Mouse (Mus musculus) lung, embryonic 14.5 days (tissue): Measurements from ENCODE around the gene Dpy19l3. TPM values are rescaled to one million over a fixed set of nuclear protein-coding genes. Genes with fewer than 3 reads are reported as not detected.

ENCODE experiments used
- ATAC-seq: fragments of 200-750 bp; cut with Nextera tagmentation; 2 replicates; pipeline ENCODE4 v1.8.0; 2017; ENCODE audit warnings: mild to moderate bottlenecking, moderate TSS enrichment, moderate library complexity; ENCODE audit not compliant: insufficient read depth
- DNase-seq: peaks from one replicate; pipeline ENCODE4 v3.0.0-alpha.2; 2015
- H3K27ac ChIP-seq: fragments of 300-500 bp; sonication (generic); 2 replicates; pipeline ENCODE4 v1.5.1; 2014; ENCODE audit warnings: low read depth, mild to moderate bottlenecking, moderate library complexity
- H3K27me3 ChIP-seq: fragments of 300-500 bp; sonication (generic); 2 replicates; pipeline ENCODE4 v1.6.1; 2014; ENCODE audit warnings: low read length, control low read depth; ENCODE audit not compliant: insufficient read depth
- H3K36me3 ChIP-seq: fragments of 300-500 bp; sonication (generic); 2 replicates; pipeline ENCODE4 v1.6.1; 2014; ENCODE audit warnings: control low read depth; ENCODE audit not compliant: insufficient read depth
- H3K4me1 ChIP-seq: fragments of 300-500 bp; sonication (generic); 2 replicates; pipeline ENCODE4 v1.6.1; 2014; ENCODE audit warnings: antibody characterized with exemption, control low read depth; ENCODE audit not compliant: insufficient read depth
- H3K4me2 ChIP-seq: fragments of 300-500 bp; sonication (generic); 2 replicates; pipeline ENCODE4 v1.6.1; 2014; ENCODE audit warnings: mild to moderate bottlenecking
- H3K4me3 ChIP-seq: fragments of 300-500 bp; sonication (generic); 2 replicates; pipeline ENCODE4 v1.5.1; 2014; ENCODE audit warnings: low read depth, low read length
- H3K9ac ChIP-seq: fragments of 300-500 bp; sonication (generic); 2 replicates; pipeline ENCODE4 v1.6.1; 2014
- H3K9me3 ChIP-seq: fragments of 300-500 bp; sonication (generic); 2 replicates; pipeline ENCODE4 v1.6.1; 2016; ENCODE audit warnings: low read depth, low read length, control low read depth
- CTCF ChIP-seq: IDR thresholded peaks from 2 replicates; pipeline ENCODE4 v1.5.1; 2016; ENCODE audit warnings: antibody characterized with exemption, low read depth
- WGBS: fragments of 180-500 bp; shearing (Covaris S2); extraction: QIAGEN DNeasy Blood & Tissue Kit; methylation state at CpG from one replicate; pipeline ENCODE4 v1.1.7; 2014; 5-methylcytosine and 5-hydroxymethylcytosine counted together
- polyA plus RNA-seq: library from polyadenylated mRNA; unstranded; fragments of >200 nt; fragmentation: Nextera tagmentation; extraction: Ambion mirVana; gene quantifications from 2 replicates; pipeline ENCODE4 v1.2.1, GENCODE M21; 2014

Gene Dpy19l3
- polyA plus RNA-seq = 36.1 and 39.4 TPM in 2 replicates

DNA sequence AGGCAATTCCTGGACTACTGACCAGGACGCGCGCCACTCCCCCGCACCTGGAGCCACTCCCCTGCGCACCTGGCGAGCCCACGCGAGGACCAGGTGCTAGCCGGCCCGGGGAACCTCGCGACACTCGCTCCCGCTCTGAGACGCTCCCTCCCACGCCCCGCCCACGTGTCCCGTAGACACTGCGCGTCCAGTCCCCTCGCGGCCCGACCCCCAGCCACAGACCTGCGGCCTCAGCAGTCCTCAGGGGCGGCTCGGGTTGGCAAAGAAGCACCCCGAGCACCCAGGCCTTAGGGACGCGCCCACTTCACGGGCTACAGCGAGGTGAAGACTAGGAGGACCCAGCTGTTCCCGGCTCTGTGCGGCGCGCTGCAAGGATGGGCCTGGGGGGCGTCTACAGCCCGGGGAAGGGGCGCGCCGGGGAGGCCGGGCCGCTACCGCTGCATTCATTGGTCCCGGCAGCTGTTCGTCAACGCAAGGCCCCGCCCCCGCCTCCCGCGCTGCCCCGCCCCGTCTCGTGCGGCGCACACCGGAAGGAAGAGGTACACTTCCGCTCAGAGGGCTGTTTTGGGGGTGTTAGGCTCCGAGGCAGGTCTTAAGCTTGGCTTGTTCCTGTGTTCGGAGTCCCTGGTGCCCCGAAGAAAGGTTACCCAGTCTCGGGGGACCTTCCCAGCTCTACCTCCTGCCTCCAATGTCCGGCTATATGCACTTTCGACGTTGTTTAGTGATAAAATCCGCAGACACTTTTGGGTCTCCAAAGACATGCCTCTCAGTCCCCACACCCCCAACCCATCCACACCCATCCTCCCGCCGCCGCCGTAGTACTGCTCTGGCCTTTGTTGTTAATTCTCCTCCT lies at the start of gene Dpy19l3:
Gene Dpy19l3, minus strand, starts transcription at position 422 of the 853 bp plus-strand sequence.
- Histone ChIP-seq H3K27ac (peak within 1 kb of the TSS; percentile 48; the same call in 1 of the 2 replicates), H3K4me2 (peak within 1 kb of the TSS; percentile 90), H3K9me3 (no peaks in the 10 kb centered on the region), H3K27me3 (no peaks in the 10 kb centered on the region), H3K4me3 (peak within 1 kb of the TSS; percentile 77), H3K36me3 (peaks cover 17% of the 10 kb centered on the region; the same call in 1 of the 2 replicates), H3K4me1 (0 out of 2 replicates have a peak, but pooled peaks cover 6% of the 10 kb centered on the region), H3K9ac (peak within 1 kb of the TSS; percentile 65)
- ATAC-seq (peak; percentile 99), DNase-seq (peak; percentile 92)
- no peak for TF ChIP-seq CTCF
- WGBS = 1% methylated on average over 70 of the region's 70 CpGs

DNA sequence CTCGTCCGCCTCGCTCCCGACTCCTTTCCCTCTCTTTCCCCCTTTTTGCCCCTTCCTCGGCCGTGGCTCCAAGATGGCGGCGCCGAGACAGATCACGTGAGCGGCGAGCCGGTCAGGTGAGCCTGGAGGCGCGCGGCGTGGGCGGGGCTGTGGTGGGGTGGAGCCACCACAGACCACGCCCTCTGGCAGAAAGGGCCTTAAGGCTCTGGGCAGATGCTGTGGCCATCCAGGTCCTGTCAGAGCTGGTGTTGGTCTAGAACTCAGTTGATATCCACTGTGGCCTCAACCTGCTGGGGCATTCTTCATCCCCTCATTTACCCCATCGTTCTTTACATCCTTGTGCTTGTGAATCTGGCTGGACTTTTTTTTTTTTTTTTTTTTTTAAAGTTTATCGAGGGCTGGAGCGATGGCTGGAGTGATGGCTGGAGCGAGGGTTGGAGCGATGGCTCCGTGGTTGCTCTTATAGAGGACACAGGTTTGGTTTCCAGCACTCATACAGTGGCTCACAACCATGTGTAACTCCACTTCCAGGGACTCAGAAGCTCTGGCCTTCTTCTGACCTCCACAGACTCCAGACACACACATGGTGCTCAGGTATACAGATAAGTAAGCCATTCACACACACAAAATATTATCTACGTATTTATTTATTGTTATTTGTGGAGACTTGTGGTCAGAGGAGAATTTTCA lies 48.8 kb upstream of the Dpy19l3 start, which contains the start of gene Zfp507:
Gene Zfp507, minus strand, starts transcription at position 98 of the 690 bp plus-strand sequence.
- ATAC-seq (peak; percentile 97), DNase-seq (peak; percentile 96)
- peaks cover 32% of the 10 kb centered on the region for H3K36me3 ChIP-seq
- TF ChIP-seq CTCF = no peak
- WGBS = 20% methylated on average over 26 of the region's 26 CpGs
- H3K27ac ChIP-seq = peak within 1 kb of the TSS; percentile 88
- peak within 1 kb of the TSS; percentile 84 for H3K4me2 ChIP-seq
- no peaks in the 10 kb centered on the region for H3K9me3 ChIP-seq
- no peaks in the 10 kb centered on the region for H3K4me1 ChIP-seq
- no peaks in the 10 kb centered on the region for H3K27me3 ChIP-seq
- H3K4me3 ChIP-seq = peak within 1 kb of the TSS; percentile 92
- peak within 1 kb of the TSS; percentile 99 for H3K9ac ChIP-seq

DNA sequence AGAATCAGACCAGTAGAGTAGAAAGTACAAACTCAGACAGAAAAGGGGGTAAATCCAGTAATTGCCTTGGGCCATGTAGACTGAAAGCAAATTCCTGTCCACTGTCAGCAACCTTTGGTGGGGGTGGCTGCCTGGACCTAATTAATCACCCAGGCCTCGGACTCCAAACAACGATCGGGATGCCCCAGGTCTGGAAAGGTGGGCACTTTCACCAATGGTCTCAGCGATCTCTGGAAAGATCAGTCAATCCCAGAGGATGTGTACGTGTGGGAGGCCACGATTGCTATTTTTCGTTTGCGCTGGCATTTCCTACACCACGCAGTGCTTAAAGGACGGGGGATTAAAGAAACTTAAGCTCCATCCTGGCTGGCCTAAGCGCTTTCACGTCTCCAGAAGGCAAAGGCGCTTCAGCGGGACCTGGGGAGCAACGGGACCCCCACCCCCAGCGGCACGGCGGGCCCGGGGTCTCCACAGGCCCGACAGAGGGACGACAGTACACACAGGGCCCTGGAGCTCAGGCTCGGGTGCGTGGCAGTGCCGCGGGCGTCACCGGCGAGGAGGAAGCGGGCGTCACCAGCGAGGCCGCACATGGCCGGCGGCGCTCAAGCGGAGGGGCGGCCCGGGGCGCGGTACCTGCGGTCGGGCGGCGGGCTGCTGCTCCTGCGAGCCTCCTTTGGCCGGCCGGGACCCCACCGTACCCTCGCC lies 48.1 kb upstream of the Dpy19l3 start:
- Histone ChIP-seq H3K27me3 (no peaks in the 10 kb centered on the region), H3K4me2 (peak overlapping the region; percentile 84), H3K9ac (peak overlapping the region; percentile 99), H3K27ac (peak overlapping the region; percentile 88), H3K4me1 (no peaks in the 10 kb centered on the region), H3K4me3 (peak overlapping the region; percentile 92), H3K9me3 (no peaks in the 10 kb centered on the region), H3K36me3 (peaks cover 39% of the 10 kb centered on the region)
- whole genome bisulfite sequencing = under 1% methylated on average over 40 of the region's 49 CpGs
- peak; percentile 39 for DNase-seq
- peak; percentile 86 for ATAC-seq
- TF ChIP-seq CTCF = no peak

DNA sequence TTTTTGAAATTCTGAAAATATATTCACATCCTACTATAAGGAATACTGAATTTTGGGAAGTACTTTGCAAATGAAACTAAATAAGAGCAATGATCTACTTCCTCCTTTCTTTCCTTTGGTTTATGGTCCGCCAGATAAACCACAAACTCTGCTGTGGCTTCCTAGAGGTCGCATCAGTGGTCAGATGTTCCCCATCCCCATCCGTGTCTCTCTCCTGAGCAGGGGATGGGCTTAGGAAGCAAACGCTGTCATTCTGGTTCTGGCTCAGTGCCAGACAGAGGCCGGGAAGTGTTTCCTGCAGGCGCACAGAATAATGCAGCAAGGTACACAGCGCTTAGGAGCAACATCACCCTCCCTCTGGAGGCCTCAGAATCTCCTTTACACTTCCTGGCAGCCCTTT lies 41.9 kb upstream of the Dpy19l3 start:
- H3K4me2 ChIP-seq = no peak overlapping the region
- no peak for TF ChIP-seq CTCF
- H3K27me3 ChIP-seq = no peaks in the 10 kb centered on the region
- ATAC-seq (no peak; the same call in 1 of the 2 replicates), DNase-seq (peak; percentile 54)
- H3K4me3 ChIP-seq = no peak overlapping the region
- no peaks in the 10 kb centered on the region for H3K4me1 ChIP-seq
- WGBS = 41% methylated on average over 7 of the region's 7 CpGs
- no peaks in the 10 kb centered on the region for H3K9me3 ChIP-seq
- H3K27ac ChIP-seq = no peak overlapping the region
- H3K36me3 ChIP-seq = peaks cover 96% of the 10 kb centered on the region
- H3K9ac ChIP-seq = no peak overlapping the region

DNA sequence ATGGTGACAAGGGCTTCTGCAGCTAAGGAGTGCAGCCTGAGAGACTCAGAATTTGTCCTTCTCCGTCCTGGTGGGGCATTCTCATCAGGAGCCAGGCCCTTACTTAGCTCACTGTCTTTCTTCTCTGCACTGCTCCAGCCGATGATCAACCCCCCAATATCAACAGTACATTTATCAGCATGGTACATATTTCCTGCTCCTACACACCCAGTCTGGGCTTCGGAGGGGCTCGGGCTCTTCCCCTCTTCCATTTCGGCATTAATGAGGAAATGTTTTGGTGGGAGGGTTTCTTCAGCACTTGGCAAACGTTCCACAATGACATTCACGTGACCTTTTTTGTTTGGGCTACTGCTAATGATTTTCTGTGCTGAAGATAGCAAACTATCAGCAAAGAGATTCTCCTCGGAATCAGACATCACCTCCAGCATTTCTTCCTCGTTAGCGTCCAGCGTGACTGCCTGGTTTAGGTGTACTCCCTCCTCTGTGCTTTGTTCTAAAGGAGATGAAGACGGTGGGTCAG lies 40.0 kb upstream of the Dpy19l3 start:
- DNase-seq (no peak), ATAC-seq (no peak)
- H3K27ac ChIP-seq = no peak overlapping the region
- peaks cover 96% of the 10 kb centered on the region for H3K36me3 ChIP-seq
- no peak overlapping the region for H3K9ac ChIP-seq
- TF ChIP-seq CTCF = no peak
- H3K27me3 ChIP-seq = no peaks in the 10 kb centered on the region
- no peaks in the 10 kb centered on the region for H3K9me3 ChIP-seq
- no peak overlapping the region for H3K4me2 ChIP-seq
- 63% methylated on average over 12 of the region's 12 CpGs for WGBS
- H3K4me1 ChIP-seq = no peaks in the 10 kb centered on the region
- no peak overlapping the region for H3K4me3 ChIP-seq

DNA sequence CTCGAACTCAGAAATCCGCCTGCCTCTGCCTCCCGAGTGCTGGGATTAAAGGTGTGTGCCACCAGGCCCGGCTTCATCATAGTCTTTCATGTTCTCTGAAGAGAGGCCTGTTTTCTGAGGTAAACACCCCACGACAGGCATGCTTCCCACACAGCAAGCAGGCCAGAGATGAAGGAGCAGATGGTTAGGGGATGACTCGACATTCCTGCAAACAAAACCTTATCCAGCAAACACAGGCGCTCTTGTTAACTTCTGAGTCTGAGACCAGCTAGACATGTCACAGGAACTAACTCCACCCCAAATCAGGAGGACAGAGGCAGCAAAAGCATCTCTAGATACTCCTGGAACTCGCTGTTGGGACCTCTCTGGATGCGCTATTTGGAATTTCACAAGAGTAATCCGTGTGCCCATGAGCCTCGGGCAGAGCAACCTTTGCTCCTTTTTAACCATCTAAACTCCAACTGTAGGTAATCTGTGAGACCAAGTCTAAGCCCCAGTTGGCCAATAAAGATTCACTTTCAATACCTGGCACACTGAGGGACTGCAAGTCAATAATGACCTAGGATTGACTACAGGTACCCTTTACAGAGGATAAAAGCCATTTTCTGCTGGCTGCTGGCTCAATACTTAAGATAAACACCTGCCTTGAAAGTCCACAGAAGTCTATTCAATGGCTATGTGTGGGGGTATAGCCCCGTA lies 38.0 kb upstream of the Dpy19l3 start:
- Histone ChIP-seq H3K4me2 (no peak overlapping the region), H3K36me3 (peaks cover 94% of the 10 kb centered on the region), H3K9me3 (no peaks in the 10 kb centered on the region), H3K9ac (no peak overlapping the region), H3K27me3 (no peaks in the 10 kb centered on the region), H3K4me3 (no peak overlapping the region), H3K4me1 (no peaks in the 10 kb centered on the region), H3K27ac (no peak overlapping the region)
- no peak for DNase-seq
- TF ChIP-seq CTCF = no peak
- 80% methylated on average over 12 of the region's 12 CpGs for WGBS
- no peak for ATAC-seq
